Mouse (Mus musculus): ENCODE measurements at regions not wholly inside any gene's neighbourhood (a gene's known extent, or its start where the extent isn't known, plus 50 kb on each side); places are given as distances from the start of the nearest gene placed in this dataset.

DNA sequence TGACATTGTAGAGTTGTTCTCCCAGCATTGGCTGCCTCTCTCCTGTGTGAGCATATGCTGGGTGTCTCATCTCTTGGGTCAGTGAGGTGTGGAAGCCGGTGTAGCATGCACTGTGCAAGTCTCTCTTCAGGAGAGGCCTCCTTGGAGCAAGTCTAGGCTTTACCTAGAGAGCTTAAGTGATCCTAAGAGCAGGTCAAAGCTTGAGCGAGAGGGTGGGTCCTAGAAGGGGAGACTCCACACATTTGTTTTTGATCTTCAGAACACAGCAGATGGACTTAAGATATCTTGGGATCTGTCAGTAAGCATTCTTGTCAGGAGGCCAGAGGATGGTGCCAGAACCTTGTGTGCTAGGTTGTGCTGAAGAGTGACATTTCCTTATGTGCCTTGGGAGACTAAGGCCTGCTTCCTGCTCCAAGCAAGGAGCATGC, 136.4 kb downstream of the Tmx1 start:
- DNase-seq (ENCODE audit: low spot score in 2 of 2) = no peak

- no peak for DNase-seq (ENCODE audit: low spot score in 2 of 2)
These were observed 137.7 kb downstream of the Tmx1 start for GRCm38 (mm10) chr12:70590456-70591050.

DNA sequence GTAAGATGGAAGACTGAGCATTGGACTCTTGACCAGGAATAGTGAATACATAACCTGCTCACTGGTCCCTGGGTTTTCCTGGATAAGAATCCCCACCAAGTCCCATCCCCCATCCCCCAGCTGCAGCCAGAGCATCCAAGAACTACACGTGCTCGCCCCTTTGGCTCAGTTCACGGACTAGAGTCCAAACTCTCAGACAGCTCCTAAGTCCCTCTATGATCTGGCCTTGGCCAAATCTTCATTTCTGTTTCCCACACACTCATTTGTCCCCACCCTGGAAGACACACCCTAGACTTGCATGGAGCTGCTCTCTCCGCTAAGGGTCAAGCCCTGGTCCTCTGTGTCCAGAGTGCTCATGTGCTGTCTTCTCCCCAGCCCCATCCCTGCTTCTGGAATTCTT, 139.9 kb downstream of the Tmx1 start:
- no peak for DNase-seq (ENCODE audit: low spot score in 2 of 2)

GRCm38 (mm10) chr12:70598211-70598701, 145.4 kb downstream of the Tmx1 start:
- no peak for DNase-seq (ENCODE audit: low spot score in 2 of 2)

DNA sequence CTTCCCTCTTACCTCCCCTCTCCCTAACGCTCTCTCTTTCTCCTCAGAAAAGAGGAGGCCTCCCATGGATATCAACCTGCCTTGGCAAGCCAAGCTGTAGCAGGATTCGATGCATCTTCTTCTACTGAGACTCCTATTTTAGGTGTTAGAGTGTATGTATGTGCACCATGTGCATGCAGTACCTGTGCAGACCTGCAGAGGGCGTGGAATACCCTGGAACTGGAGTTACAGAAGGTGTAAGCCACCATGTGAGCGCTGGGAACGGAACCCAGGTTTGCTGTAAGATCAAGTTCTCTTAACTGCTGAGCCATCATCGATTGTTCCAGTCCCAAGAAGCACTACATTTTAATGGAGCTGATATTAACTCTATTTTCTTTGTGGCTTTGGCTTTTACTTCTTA, 146.8 kb downstream of the Tmx1 start:
- no peak for DNase-seq (ENCODE audit: low spot score in 2 of 2)

GRCm38 (mm10) chr12:70603869-70604268, 151.0 kb downstream of the Tmx1 start:
- no peak for DNase-seq (ENCODE audit: low spot score in 2 of 2)

DNA sequence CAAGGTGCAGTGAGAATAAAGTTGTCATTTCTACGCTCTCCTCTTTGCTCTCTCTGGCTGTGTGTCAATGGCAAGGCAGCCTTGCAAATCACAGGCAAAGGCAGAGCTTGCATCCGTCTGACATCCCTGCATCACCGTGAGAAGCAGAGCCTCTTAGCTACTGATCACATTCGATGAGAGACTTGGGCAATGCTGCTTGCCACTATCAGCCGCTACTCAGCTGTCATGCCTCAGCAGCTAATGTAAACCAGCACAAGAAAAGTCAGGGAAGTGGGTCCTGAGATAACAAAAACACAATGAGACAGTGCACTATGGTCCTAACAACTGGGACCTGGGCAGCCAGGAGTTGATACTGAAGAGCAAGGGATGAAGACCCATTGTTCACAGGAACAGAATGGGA, 155.8 kb downstream of the Tmx1 start:
- no peak for DNase-seq (ENCODE audit: low spot score in 2 of 2)

- no peak for DNase-seq (ENCODE audit: low spot score in 2 of 2)
These were observed 156.4 kb downstream of the Tmx1 start for GRCm38 (mm10) chr12:70609116-70609871.

- no peak for DNase-seq (ENCODE audit: low spot score in 2 of 2)
These were observed 159.0 kb downstream of the Tmx1 start for GRCm38 (mm10) chr12:70611891-70612290.

DNA sequence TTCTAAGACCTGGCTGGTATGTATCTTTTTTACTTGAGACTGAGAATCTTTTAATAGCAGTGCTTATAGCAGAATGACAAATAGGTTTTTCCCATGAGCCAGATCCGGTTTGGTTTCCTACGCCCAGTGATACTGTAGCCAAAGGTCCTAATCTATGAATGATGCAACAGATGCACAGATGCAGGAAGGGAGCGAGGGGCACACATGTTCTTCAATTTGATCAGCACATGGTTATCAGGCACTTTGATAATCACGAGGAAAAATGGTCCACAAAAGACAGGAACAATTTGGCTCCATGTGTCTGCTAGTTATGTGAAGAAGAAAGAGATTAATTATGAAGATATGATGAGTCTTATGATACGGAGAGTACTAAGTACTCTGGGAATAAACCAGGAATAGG, 160.3 kb downstream of the Tmx1 start:
- DNase-seq (ENCODE audit: low spot score in 2 of 2) = no peak

- DNase-seq (ENCODE audit: low spot score in 2 of 2) = no peak
These were observed 161.2 kb downstream of the Tmx1 start for GRCm38 (mm10) chr12:70614101-70614500.

- no peak for DNase-seq (ENCODE audit: low spot score in 2 of 2)
These were observed 161.8 kb downstream of the Tmx1 start for GRCm38 (mm10) chr12:70614686-70615085.

DNA sequence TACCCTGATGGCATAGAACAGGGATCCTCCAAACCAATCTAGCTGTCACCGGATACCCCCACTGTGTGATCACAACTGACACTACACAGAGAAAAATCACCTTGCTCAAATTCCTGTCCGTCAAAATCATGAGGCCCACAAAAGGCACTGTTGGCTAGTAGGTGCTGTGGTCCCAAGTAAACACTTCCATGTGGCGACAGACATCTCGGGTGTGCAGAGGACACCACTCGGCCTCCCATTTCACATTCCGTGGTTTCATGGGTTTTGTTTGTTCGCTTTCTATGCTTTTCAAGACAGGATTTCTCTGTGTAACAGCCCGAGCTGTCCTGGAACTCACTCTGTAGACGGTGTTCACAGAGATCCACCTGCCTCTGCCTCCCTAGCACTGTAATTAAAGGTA, 162.2 kb downstream of the Tmx1 start:
- no peak for DNase-seq (ENCODE audit: low spot score in 2 of 2)

GRCm38 (mm10) chr12:70616049-70616448, 163.2 kb downstream of the Tmx1 start:
- no peak for DNase-seq (ENCODE audit: low spot score in 2 of 2)

- DNase-seq (ENCODE audit: low spot score in 2 of 2) = no peak
These were observed 163.6 kb downstream of the Tmx1 start for GRCm38 (mm10) chr12:70616487-70616886.

DNA sequence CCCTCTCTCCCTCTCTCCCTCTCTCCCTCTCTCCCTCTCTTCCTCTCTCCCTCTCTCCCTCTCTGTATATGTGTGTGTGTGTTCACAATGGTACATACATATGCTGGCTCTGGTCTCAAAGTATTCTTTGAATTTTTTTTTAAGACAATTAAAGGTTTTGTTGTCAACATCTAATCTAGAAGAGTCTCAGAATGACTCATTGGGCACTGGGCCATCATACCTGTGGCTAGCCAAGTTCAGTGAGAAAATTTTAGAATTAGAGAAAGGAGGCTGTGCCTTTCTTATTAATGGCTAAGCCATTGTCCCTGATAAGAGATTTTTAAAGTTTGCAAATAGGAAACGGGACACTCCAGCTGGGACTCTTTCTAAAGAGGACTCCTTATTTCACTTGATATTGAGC, 164.1 kb downstream of the Tmx1 start:
- DNase-seq (ENCODE audit: low spot score in 2 of 2) = no peak

DNA sequence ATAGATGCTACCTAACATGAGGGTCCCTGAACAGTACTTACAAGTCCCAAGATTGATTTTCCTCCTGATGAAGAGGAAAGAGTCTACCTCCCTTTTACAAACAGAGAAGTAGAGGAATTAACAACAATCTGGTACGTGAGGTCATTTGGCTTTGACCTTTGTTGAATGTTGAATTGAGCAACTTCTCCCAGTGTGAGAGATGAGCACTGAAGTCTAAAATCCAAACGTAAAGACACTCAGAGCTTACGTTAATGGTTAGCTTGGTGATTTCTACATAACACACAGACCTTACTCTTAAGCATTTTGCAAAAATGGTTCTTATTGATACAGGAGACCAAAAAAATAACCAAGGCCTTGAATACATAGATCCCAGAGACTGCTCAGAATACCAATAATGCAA, 165.1 kb downstream of the Tmx1 start:
- DNase-seq (ENCODE audit: low spot score in 2 of 2) = no peak

GRCm38 (mm10) chr12:70619436-70619835, 166.5 kb downstream of the Tmx1 start:
- no peak for DNase-seq (ENCODE audit: low spot score in 2 of 2)

GRCm38 (mm10) chr12:70622019-70622418, 169.1 kb downstream of the Tmx1 start:
- DNase-seq (ENCODE audit: low spot score in 2 of 2) = no peak

DNA sequence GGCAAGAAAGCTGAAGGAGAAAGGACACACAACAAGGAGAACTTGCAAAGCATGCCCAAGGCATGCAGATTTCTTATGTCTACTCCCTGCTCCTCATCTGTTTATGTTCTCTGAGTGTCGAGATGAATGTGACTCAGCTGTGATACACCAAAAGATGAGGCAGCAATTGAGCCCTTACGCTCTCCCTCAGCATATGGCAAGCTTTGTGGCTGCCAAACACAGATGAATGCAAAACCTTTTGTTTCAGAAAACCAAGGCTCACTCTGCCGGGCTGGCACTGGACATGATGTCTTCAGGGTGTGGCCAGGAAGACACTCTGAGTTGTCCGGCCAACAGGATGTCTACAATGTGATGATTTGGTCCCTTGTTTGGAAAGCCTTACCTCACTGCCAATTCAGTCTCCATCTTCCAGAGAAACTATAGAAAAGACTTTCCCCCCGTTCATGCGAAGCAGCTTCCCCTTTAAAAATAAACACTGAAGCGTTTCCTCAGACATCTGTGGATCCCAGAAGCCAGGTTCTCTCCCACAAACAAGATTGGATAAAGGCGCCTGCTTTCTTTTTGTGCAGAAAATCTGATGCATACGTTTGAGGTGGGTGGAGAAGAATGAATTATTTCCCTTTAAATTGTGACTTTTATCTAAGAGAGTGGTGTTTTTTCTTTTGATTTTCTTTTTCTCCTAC, 171.5 kb downstream of the Tmx1 start:
- no peak for DNase-seq (ENCODE audit: low spot score in 2 of 2)

DNA sequence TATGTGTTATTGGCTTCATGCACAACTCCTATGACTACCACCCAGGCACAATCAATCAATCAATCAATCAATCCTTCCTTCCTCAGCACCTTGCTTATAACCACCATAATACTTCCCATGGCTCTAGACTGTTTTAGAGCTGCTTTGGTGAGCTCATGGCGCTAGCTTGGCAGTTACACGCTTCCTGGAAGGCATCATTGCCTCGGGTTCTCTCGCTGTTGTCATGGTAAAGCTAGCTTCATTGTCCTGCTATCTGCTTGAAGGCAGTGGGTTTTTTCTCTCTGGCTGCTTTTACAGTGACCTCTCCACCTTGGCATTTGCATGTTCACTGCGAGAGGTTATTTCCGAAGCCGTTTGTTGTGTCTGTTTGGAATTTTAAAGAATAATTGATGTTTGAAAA, 174.7 kb downstream of the Tmx1 start:
- DNase-seq (ENCODE audit: low spot score in 2 of 2) = no peak

- DNase-seq (ENCODE audit: low spot score in 2 of 2) = no peak
These were observed 175.8 kb downstream of the Tmx1 start for GRCm38 (mm10) chr12:70628384-70629365.

Data from frontal cortex, postnatal 14 days (tissue).